Mouse (Mus musculus) thymus, postnatal 14 days (tissue): Measurements from ENCODE around the gene Col27a1.
A peak's percentile ranks its signal among the peaks of the same experiment; 100 is the strongest.

Experiments used
- DNase-seq: peaks from one replicate; pipeline ENCODE4 v3.0.0; 2021

The Col27a1 gene

GRCm38 (mm10) chr4:63213907-63214621, at the start of gene Col27a1:
Col27a1 (plus strand) TSS chr4:63214004.
- peak; percentile 62 for DNase-seq

- DNase-seq: no peak
Measured at GRCm38 (mm10) chr4:63165636-63166035, 48.2 kb upstream of the Col27a1 start.

- DNase-seq: peak; percentile 70
Measured at GRCm38 (mm10) chr4:63166323-63166722, 47.5 kb upstream of the Col27a1 start.

- DNase-seq: no peak
Measured at GRCm38 (mm10) chr4:63170061-63170460, 43.7 kb upstream of the Col27a1 start.

- DNase-seq: no peak
Measured at GRCm38 (mm10) chr4:63171122-63171521, 42.7 kb upstream of the Col27a1 start.

DNA sequence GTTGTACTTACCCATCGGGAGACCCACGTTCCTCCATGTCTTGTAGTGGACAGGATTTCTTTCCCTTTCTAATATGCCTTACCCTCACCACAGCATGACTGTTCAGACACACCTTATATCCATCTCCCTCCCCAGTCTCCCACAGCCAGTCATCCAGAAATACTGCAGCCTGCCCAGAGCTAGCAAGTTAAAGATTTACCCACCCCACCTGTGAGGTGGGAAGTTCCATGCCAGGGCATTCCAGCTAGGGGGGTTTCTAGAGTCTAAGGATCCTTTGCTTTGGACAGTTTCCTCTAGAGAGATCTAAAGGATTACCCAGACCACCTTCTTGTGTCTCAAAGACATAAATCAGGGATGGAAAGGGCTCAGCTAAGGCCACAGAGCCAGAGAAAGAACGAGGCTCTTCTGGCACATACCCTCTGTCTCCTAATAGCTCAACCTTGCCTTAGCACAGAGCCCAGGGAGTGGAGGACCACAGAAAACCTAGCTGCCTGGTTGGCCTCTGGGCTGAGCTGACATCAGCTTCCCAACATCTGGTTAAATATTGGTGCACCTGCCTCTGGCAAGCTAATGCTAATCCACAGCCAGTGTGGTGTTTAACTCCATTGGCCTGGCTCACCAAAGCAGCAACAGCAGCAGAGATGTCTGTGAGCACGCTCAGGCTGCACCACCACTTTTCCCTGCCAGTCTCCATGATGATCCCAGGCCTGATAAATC, 41.7 kb upstream of the Col27a1 start, which contains the start of gene Kif12:
Kif12 (minus strand) TSS at position 163 of the 717 bp plus-strand sequence.
- DNase-seq: no peak

- DNase-seq: peak; percentile 67
Measured at GRCm38 (mm10) chr4:63181556-63181955, 32.2 kb upstream of the Col27a1 start.

- DNase-seq: no peak
Measured at GRCm38 (mm10) chr4:63186281-63186870, 27.4 kb upstream of the Col27a1 start.

DNA sequence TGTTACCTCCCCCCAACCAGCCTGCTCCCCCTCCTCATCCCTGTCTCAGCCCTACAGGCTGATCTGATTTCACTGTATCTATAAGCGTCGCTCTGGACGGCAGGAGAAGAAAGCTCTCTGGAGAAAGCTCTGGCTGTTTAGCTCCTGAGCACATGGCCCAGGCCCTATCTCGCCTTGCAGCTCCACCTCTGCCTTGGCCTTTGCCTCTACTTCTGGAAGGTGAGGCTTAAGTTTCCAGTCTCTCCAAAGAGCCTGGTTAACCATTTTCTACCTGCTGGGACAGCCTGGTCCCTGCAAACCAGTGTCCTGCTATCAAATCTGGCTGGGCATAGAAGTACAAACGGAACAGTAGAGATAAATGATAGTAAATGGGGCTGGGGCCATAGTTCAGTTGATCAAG, 22.2 kb upstream of the Col27a1 start:
- no peak for DNase-seq

DNA sequence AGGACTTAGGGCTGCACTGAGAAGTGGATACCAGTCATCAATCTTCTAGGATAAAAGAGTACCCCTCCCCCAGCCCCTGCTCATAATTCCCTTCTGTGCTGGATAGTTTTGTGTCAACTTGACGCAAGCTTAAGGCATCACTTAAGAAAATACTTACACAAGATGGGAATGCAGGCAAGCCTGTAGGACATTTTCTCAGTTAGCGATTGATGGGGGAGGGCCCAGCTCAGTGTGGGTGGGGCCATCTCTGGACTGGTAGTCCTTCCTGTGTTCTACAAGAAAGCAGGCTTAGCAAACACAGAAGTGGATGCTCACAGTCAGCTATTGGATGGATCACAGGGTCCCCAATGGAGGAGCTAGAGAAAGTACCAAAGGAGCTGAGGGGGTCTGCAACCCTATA, 19.4 kb upstream of the Col27a1 start:
- DNase-seq: no peak

GRCm38 (mm10) chr4:63199366-63199765, 14.4 kb upstream of the Col27a1 start:
- DNase-seq: no peak

GRCm38 (mm10) chr4:63203874-63204273, 9.9 kb upstream of the Col27a1 start:
- DNase-seq: no peak

DNA sequence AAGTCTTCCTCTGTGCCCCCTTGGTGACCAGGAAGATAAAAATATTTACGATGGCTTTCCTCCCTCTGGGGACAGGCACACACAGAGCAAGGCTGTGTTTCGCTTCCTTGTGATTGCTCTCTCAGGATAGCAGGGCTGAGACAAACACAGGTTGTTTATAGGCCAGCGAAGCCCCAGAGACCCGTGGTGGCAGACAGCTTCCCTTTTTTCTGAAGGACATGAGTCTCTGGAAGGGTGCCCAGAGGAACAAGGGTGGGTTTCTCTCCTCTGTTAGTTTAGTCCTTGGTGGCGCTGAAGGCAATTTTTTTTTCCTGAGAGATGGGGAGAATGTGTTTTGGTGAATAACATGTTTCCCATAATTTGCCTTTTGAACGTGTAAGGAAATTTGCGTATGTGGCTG, 8.2 kb upstream of the Col27a1 start:
- no peak for DNase-seq

DNA sequence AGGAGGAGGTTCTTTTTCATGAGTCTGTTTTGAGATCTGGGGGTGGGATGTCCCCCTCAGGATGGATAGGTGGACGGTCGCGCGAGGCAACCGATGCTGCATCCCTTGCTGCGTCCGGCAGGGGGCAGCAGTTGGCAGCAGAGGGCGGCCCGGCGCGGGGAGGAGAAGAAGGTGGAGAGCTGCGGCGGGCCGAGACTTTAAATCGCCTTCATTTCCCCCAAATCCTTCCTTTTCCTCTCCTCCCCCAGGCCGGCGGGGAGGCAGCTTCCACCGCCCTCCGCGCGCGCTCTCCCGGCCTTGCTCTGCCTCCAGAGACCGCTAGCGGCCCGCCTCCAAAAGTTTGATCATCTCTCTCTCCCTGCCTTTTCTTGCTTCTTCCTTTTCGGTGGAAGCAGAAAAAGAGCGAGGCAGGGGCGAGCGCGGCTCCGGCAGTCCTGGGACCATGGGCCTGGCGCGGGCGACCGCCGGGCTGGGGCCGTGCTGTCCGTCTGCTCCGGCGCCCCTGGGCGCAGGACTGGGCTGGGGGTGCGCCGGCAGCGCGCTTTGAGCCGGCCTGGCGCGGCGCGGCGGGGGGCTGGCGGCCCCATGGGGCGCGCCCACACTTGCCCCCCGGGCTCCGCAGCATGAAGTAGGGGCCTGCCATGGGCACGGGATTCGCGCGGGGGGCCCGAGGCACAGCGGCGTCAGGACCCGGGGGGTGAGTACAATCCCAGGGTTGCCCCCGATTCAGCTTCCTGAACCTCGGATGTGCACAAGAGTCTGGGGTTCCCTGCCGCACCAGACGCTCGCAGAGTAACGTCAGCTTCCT, 1.6 kb downstream of the Col27a1 start:
- DNase-seq: peak; percentile 89

GRCm38 (mm10) chr4:63215993-63216531, 2.3 kb downstream of the Col27a1 start:
- DNase-seq: peak; percentile 77

DNA sequence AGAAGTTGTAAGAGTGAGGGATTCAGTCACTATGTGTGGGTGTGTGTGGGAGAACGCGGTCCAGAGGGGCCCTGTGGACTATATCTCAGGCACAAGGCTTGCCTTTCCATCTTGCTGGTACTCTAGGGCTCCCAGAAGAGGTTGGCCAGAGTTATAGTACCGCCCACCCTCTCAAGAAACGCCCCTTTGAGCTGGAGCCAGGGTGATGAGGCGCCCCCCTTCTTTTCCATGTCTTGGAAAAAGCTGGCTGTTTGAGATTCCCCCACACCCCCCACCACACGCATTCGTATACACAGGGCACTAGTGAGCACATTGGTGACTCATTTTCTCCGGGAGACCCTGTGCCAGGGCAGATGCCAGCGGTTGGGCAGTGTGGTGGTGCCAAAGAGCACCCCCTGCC, 2.8 kb downstream of the Col27a1 start:
- peak; percentile 25 for DNase-seq

GRCm38 (mm10) chr4:63217513-63217912, 3.7 kb downstream of the Col27a1 start:
- DNase-seq: no peak

DNA sequence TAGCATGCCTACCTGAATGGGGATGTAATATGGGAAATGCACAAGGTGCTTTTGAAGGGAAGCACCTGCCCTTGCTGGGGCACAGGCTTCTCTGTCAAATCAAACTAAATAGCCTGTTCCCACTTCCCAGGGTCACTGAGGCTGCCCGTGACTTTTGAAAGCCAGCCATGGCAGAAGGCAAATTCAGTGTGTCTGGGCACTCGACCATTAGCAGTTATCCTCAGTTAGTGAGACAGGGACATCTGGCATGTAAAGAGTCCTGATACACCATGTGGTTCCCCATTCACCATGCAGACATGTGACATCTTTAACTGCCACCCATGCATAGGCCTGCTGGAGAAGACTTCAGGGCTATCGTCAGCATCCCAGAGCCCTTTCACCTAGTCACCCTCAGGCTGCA, 5.3 kb downstream of the Col27a1 start:
- DNase-seq: no peak

GRCm38 (mm10) chr4:63219635-63220034, 5.8 kb downstream of the Col27a1 start:
- DNase-seq: no peak

DNA sequence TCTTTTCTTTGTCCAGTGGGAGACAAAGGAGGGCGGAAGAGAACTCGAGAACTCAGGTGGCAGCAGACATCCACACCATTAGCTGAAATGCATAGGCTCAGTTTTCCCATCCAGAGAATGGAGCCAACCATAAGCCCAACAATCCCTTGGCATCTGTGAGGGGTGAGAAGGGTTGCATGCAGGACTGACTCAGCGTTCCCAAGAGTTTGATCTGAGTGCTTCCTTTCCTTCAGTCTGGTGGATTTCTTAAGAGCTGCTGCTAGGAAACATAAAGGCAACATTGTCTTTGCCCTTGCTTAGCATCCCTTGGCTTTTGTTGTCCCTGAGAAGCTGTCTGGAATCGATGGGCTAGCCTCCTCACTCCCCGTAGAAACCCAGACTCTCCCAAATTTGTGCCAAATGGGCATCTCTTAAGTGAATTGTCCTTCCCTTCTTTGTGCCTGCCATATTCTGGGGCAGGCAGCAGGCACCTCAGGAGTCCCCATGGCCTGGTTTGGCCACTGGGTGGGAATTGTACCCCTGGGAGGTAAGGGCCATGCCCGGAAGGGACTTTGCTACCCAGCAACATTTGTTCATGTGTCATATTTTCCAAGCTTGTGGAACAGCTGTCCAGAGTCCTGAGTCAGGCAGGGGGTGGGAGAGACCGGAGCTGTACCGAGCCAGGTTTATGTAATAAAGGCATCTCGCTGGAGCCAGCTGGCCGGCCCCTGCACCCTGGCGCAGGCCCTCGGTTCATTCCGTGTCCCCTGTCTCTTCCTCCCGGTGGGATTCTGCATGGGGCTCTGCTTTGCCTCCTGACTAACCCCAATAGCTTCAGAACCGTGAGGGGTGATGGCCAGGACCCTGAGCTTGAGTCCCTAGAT, 7.5 kb downstream of the Col27a1 start:
- DNase-seq: peak; percentile 20

DNA sequence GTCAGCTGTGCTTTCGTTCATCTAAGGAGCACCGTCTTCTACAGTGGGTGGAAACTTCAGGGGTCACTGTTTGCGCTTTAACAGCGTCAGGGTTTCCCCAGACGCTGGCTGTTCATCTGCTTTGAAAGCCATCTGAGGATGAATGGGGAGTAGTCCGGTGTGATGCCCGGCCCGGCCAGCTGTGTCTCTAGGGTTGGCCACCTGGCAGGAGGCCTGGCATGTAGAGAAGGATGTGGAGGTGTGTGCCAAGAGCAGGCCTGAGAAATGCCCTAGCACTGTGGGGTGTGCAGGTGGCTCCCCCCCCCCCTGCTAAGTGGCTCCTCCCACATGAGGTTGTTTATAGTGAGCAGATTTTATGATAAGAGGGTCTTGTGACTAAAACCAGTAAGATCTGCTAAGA, 8.4 kb downstream of the Col27a1 start:
- peak; percentile 64 for DNase-seq

GRCm38 (mm10) chr4:63225373-63225772, 11.6 kb downstream of the Col27a1 start:
- no peak for DNase-seq
